Mouse (Mus musculus) cortical plate, adult 2 months (tissue): ENCODE measurements around the gene Gm49355.

Experiments
- CTCF ChIP-seq: fragments of 200-500 bp; IDR thresholded peaks from 2 replicates; pipeline ENCODE4 v1.5.1; 2011; ENCODE audit warnings: mild to moderate bottlenecking, control low read depth, low read length; ENCODE audit not compliant: insufficient read depth; ENCODE audit errors: extremely low read depth
- POLR2A ChIP-seq: fragments of 200-500 bp; IDR thresholded peaks from 2 replicates; pipeline ENCODE4 v1.6.1; 2011; ENCODE audit warnings: mild to moderate bottlenecking, low read length, control low read depth; ENCODE audit not compliant: insufficient read depth; ENCODE audit errors: extremely low read depth

DNA sequence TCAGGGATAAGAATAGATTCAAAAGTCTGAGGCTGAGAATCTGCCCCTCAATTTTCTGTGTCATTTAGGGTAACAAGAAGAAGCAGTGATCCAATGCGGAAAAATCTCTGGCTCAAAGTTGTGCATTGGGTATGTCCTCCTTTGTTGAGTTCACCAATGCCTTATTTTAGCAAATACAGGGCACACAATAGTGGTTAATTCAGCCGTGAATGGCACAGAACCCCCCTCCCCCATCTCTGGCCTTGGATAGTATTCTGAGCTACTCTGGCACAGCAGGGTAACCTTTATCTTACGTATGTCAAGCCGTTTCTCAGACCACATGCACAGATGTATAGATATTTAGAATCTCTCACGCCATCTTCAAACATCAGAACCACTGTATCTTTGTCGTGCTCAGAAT lies 15.9 kb downstream of the Gm49355 start:
- TF ChIP-seq POLR2A (no peak), CTCF (no peak)
